Mouse (Mus musculus) midbrain, postnatal 0 days (tissue): ENCODE measurements around the gene Ankar. TPM values are rescaled to one million over a fixed set of nuclear protein-coding genes. Genes with fewer than 3 reads are reported as not detected.
A peak's percentile ranks its signal among the peaks of the same experiment; 100 is the strongest.

Experiments
- ATAC-seq: fragments of 200-750 bp; cut with Nextera tagmentation; 2 replicates; pipeline ENCODE4 v1.8.0; 2017; ENCODE audit warnings: moderate number of reproducible peaks, mild to moderate bottlenecking, moderate TSS enrichment, moderate library complexity; ENCODE audit not compliant: low FRiP score
- DNase-seq: peaks from one replicate; pipeline ENCODE4 v3.0.0-alpha.2; 2015; ENCODE audit warnings: low spot score
- H3K27ac ChIP-seq: fragments of 300-500 bp; sonication (generic); 2 replicates; pipeline ENCODE4 v1.5.1; 2014; ENCODE audit warnings: low read depth, mild to moderate bottlenecking, low read length, mixed read lengths
- H3K27me3 ChIP-seq: fragments of 300-500 bp; sonication (generic); 2 replicates; pipeline ENCODE4 v1.6.1; 2014; ENCODE audit warnings: low read length, control low read depth, mixed read lengths; ENCODE audit not compliant: insufficient read depth
- H3K36me3 ChIP-seq: fragments of 300-500 bp; sonication (generic); 2 replicates; pipeline ENCODE4 v1.6.1; 2014; ENCODE audit warnings: low read length, control low read depth, mixed read lengths; ENCODE audit not compliant: insufficient read depth
- H3K4me1 ChIP-seq: fragments of 300-500 bp; sonication (generic); 2 replicates; pipeline ENCODE4 v1.6.1; 2014; ENCODE audit warnings: mild to moderate bottlenecking, control low read depth, antibody characterized with exemption, low read length, mixed read lengths; ENCODE audit not compliant: insufficient read depth
- H3K4me2 ChIP-seq: fragments of 300-500 bp; sonication (generic); 2 replicates; pipeline ENCODE4 v1.6.1; 2014; ENCODE audit warnings: low read depth, mild to moderate bottlenecking, low read length, mixed read lengths; ENCODE audit not compliant: poor library complexity, severe bottlenecking
- H3K4me3 ChIP-seq: fragments of 300-500 bp; sonication (generic); 2 replicates; pipeline ENCODE4 v1.5.1; 2014; ENCODE audit warnings: low read depth, mild to moderate bottlenecking, low read length, moderate library complexity
- H3K9ac ChIP-seq: fragments of 300-500 bp; sonication (generic); replicated peaks from 2 replicates; pipeline ENCODE4 v1.6.1; 2014; ENCODE audit warnings: mild to moderate bottlenecking, low read length, moderate library complexity, mixed read lengths; ENCODE audit not compliant: poor library complexity, severe bottlenecking
- H3K9me3 ChIP-seq: fragments of 300-500 bp; sonication (generic); 2 replicates; pipeline ENCODE4 v1.6.1; 2016; ENCODE audit warnings: low read length, control low read depth
- CTCF ChIP-seq: IDR thresholded peaks from 2 replicates; pipeline ENCODE4 v1.5.1; 2016; ENCODE audit warnings: antibody characterized with exemption, mild to moderate bottlenecking
- WGBS: fragments of 180-500 bp; shearing (Covaris S2); extraction: QIAGEN DNeasy Blood & Tissue Kit; methylation state at CpG from one replicate; pipeline ENCODE4 v1.1.7; 2014; 5-methylcytosine and 5-hydroxymethylcytosine counted together
- polyA plus RNA-seq: library from polyadenylated mRNA; unstranded; fragments of >200 nt; fragmentation: Nextera tagmentation; extraction: Ambion mirVana; gene quantifications from 2 replicates; pipeline ENCODE4 v1.2.1, GENCODE M21; 2015
- total RNA-seq: library from RNA; depleted of rRNA; stranded (reverse); fragments of >200 nt; gene quantifications from 2 replicates; pipeline ENCODE4 v1.2.3, GENCODE M21; 2014; rRNA removed

The Ankar gene
- total and polyA plus RNA-seq, 2 experiments from 2014 or later = not detected

- no peaks in the 10 kb centered on the region for H3K27me3 ChIP-seq
- TF ChIP-seq CTCF = no peak
- H3K4me3 ChIP-seq = no peak overlapping the region
- no peaks in the 10 kb centered on the region for H3K9me3 ChIP-seq
- H3K4me1 ChIP-seq = no peaks in the 10 kb centered on the region
- H3K27ac ChIP-seq = no peak overlapping the region
- no peak overlapping the region for H3K9ac ChIP-seq
- 89% methylated on average over 7 of the region's 7 CpGs for WGBS
- peaks cover 56% of the 10 kb centered on the region for H3K36me3 ChIP-seq
- DNase-seq (no peak), ATAC-seq (no peak)
- H3K4me2 ChIP-seq = no peak overlapping the region
Measured at GRCm38 (mm10) chr1:72601233-72601632, 99.1 kb downstream of the Ankar start.

- Histone ChIP-seq H3K4me1 (no peaks in the 10 kb centered on the region), H3K9me3 (no peaks in the 10 kb centered on the region), H3K4me3 (no peak overlapping the region), H3K4me2 (no peak overlapping the region), H3K27me3 (no peaks in the 10 kb centered on the region), H3K9ac (no peak overlapping the region), H3K27ac (no peak overlapping the region), H3K36me3 (peaks cover 58% of the 10 kb centered on the region)
- no peak for ATAC-seq
- no peak for TF ChIP-seq CTCF
- no peak for DNase-seq
- WGBS = 85% methylated on average over 5 of the region's 5 CpGs
Measured at GRCm38 (mm10) chr1:72600778-72601177, 99.6 kb downstream of the Ankar start.

GRCm38 (mm10) chr1:72599146-72600101 lies 101.0 kb downstream of the Ankar start:
- Histone ChIP-seq H3K4me1 (no peaks in the 10 kb centered on the region), H3K9me3 (no peaks in the 10 kb centered on the region), H3K27ac (no peak overlapping the region), H3K9ac (no peak overlapping the region), H3K4me2 (no peak overlapping the region), H3K36me3 (peaks cover 60% of the 10 kb centered on the region), H3K4me3 (no peak overlapping the region), H3K27me3 (no peaks in the 10 kb centered on the region)
- ATAC-seq (no peak), DNase-seq (no peak)
- TF ChIP-seq CTCF = no peak
- WGBS = 76% methylated on average over 21 of the region's 21 CpGs

GRCm38 (mm10) chr1:72596231-72596630 lies 104.1 kb downstream of the Ankar start:
- no peak overlapping the region for H3K4me3 ChIP-seq
- no peaks in the 10 kb centered on the region for H3K27me3 ChIP-seq
- no peak overlapping the region for H3K4me2 ChIP-seq
- no peak for ATAC-seq
- H3K27ac ChIP-seq = no peak overlapping the region
- H3K9me3 ChIP-seq = no peaks in the 10 kb centered on the region
- H3K4me1 ChIP-seq = no peaks in the 10 kb centered on the region
- no peak overlapping the region for H3K9ac ChIP-seq
- DNase-seq = no peak
- no peak for TF ChIP-seq CTCF
- H3K36me3 ChIP-seq = peaks cover 69% of the 10 kb centered on the region
- WGBS = 82% methylated on average over 5 of the region's 5 CpGs

GRCm38 (mm10) chr1:72595686-72596085 lies 104.7 kb downstream of the Ankar start:
- H3K27me3 ChIP-seq = no peaks in the 10 kb centered on the region
- no peak overlapping the region for H3K4me3 ChIP-seq
- no peak overlapping the region for H3K27ac ChIP-seq
- DNase-seq = no peak
- H3K4me2 ChIP-seq = no peak overlapping the region
- ATAC-seq = no peak
- no peak for TF ChIP-seq CTCF
- H3K9ac ChIP-seq = no peak overlapping the region
- H3K9me3 ChIP-seq = no peaks in the 10 kb centered on the region
- H3K36me3 ChIP-seq = peaks cover 68% of the 10 kb centered on the region
- H3K4me1 ChIP-seq = no peaks in the 10 kb centered on the region
- WGBS = 89% methylated on average over 12 of the region's 12 CpGs

- H3K27me3 ChIP-seq = no peaks in the 10 kb centered on the region
- H3K27ac ChIP-seq = 0 out of 2 replicates have a peak overlapping the region, but pooled peaks have one; percentile 47
- H3K36me3 ChIP-seq = peaks cover 58% of the 10 kb centered on the region
- no peak overlapping the region for H3K9ac ChIP-seq
- no peaks in the 10 kb centered on the region for H3K9me3 ChIP-seq
- WGBS = 63% methylated on average over 20 of the region's 20 CpGs
- peak; percentile 59 for ATAC-seq
- peak; percentile 70 for DNase-seq
- H3K4me1 ChIP-seq = no peaks in the 10 kb centered on the region
- TF ChIP-seq CTCF = no peak
- H3K4me3 ChIP-seq = no peak overlapping the region
- H3K4me2 ChIP-seq = no peak overlapping the region
Measured at GRCm38 (mm10) chr1:72593340-72593951, 106.9 kb downstream of the Ankar start.

Other genes with a start within 250 kb of the Ankar start
- gene March4, start 163.6 kb downstream of the Ankar start, total RNA-seq = 35.0 and 36.4 TPM in 2 replicates
- 6.3 and 8.0 TPM in 2 replicates for gene March4, start 163.6 kb downstream of the Ankar start, polyA plus RNA-seq
- 42.5 and 49.5 TPM in 2 replicates for gene Smarcal1, start 117.3 kb downstream of the Ankar start, total RNA-seq
- 21.6 and 21.8 TPM in 2 replicates for gene Smarcal1, start 117.3 kb downstream of the Ankar start, polyA plus RNA-seq
- gene Rpl37a, start 10.7 kb upstream of the Ankar start, total RNA-seq = 487 and 626 TPM in 2 replicates
- gene Rpl37a, start 10.7 kb upstream of the Ankar start, polyA plus RNA-seq = 1,038 and 1,114 TPM in 2 replicates
- 432 and 450 TPM in 2 replicates for gene Igfbp2, start 123.9 kb upstream of the Ankar start, total RNA-seq
- gene Igfbp2, start 123.9 kb upstream of the Ankar start, polyA plus RNA-seq = 272 and 323 TPM in 2 replicates
- gene Igfbp5, start 174.3 kb upstream of the Ankar start, total RNA-seq = 109 and 127 TPM in 2 replicates
- gene Igfbp5, start 174.3 kb upstream of the Ankar start, polyA plus RNA-seq = 42.8 and 47.4 TPM in 2 replicates